Mouse (Mus musculus) cortical plate, adult 2 months (tissue): Measurements from ENCODE around the gene March10.

Experiments
- CTCF ChIP-seq: fragments of 200-500 bp; IDR thresholded peaks from 2 replicates; pipeline ENCODE4 v1.5.1; 2011; ENCODE audit warnings: mild to moderate bottlenecking, control low read depth, low read length; ENCODE audit not compliant: insufficient read depth; ENCODE audit errors: extremely low read depth
- POLR2A ChIP-seq: fragments of 200-500 bp; IDR thresholded peaks from 2 replicates; pipeline ENCODE4 v1.6.1; 2011; ENCODE audit warnings: mild to moderate bottlenecking, low read length, control low read depth; ENCODE audit not compliant: insufficient read depth; ENCODE audit errors: extremely low read depth

- TF ChIP-seq CTCF = no peak
- TF ChIP-seq POLR2A = no peak
Observed at GRCm38 (mm10) chr11:105495591-105496270, 39.2 kb upstream of the March10 start.
